Mouse (Mus musculus): Measurements from ENCODE around the gene Mcrs1.
"Not testable (repeated sequence)": the region's sequence is repeated elsewhere in the genome, so short reads cannot be mapped to it uniquely, and the experiment has no call there.

Mcrs1 gene

GRCm38 (mm10) chr15:99249938-99250337, 1.8 kb downstream of the Mcrs1 start:
- no peak for DNase-seq

GRCm38 (mm10) chr15:99248972-99249371, 2.8 kb downstream of the Mcrs1 start:
- no peak for DNase-seq

- not testable (repeated sequence) for DNase-seq
Measured at GRCm38 (mm10) chr15:99246736-99247135, 5.0 kb downstream of the Mcrs1 start.

- no peak for DNase-seq
Measured at GRCm38 (mm10) chr15:99242045-99242444, 9.7 kb downstream of the Mcrs1 start.

GRCm38 (mm10) chr15:99241249-99241648, 10.5 kb downstream of the Mcrs1 start:
- no peak for DNase-seq

GRCm38 (mm10) chr15:99240129-99240528, 11.6 kb downstream of the Mcrs1 start:
- DNase-seq = no peak

- peak; percentile 79 for DNase-seq
Measured at GRCm38 (mm10) chr15:99238006-99238405, 13.8 kb downstream of the Mcrs1 start.

GRCm38 (mm10) chr15:99234326-99235010, 17.3 kb downstream of the Mcrs1 start:
- DNase-seq = peak; percentile 67

- DNase-seq = peak; percentile 90
Measured at GRCm38 (mm10) chr15:99233719-99234118, 18.0 kb downstream of the Mcrs1 start.

GRCm38 (mm10) chr15:99231998-99232397, 19.8 kb downstream of the Mcrs1 start:
- DNase-seq = peak; percentile 37

- no peak for DNase-seq
Measured at GRCm38 (mm10) chr15:99226090-99226489, 25.7 kb downstream of the Mcrs1 start.

- DNase-seq = no peak
Measured at GRCm38 (mm10) chr15:99225081-99225810, 26.5 kb downstream of the Mcrs1 start.

- peak; percentile 91 for DNase-seq
Measured at GRCm38 (mm10) chr15:99224208-99224911, 27.4 kb downstream of the Mcrs1 start, which contains the start of gene Kcnh3. Gene Kcnh3, plus strand, starts transcription at chr15:99224861.

- DNase-seq = peak; percentile 58
Measured at GRCm38 (mm10) chr15:99223585-99224207, 28.1 kb downstream of the Mcrs1 start.

GRCm38 (mm10) chr15:99222794-99223584, 28.8 kb downstream of the Mcrs1 start:
- no peak for DNase-seq

- DNase-seq = no peak
Measured at GRCm38 (mm10) chr15:99221315-99221952, 30.3 kb downstream of the Mcrs1 start.

GRCm38 (mm10) chr15:99217630-99218029, 34.1 kb downstream of the Mcrs1 start:
- no peak for DNase-seq

- no peak for DNase-seq
Measured at GRCm38 (mm10) chr15:99215741-99216463, 35.9 kb downstream of the Mcrs1 start.

- peak; percentile 59 for DNase-seq
Measured at GRCm38 (mm10) chr15:99214941-99215340, 36.8 kb downstream of the Mcrs1 start.

GRCm38 (mm10) chr15:99213183-99213582, 38.6 kb downstream of the Mcrs1 start:
- no peak for DNase-seq

GRCm38 (mm10) chr15:99205959-99206358, 45.8 kb downstream of the Mcrs1 start:
- no peak for DNase-seq
